Mouse (Mus musculus) stomach, postnatal 0 days (tissue): Measurements from ENCODE around the gene Eif4enif1. TPM values are rescaled to one million over a fixed set of nuclear protein-coding genes. Genes with fewer than 3 reads are reported as not detected.

Experiments used
- ATAC-seq: fragments of 200-750 bp; cut with Nextera tagmentation; 2 replicates; pipeline ENCODE4 v1.8.0; 2017; ENCODE audit not compliant: low FRiP score, low TSS enrichment
- DNase-seq: peaks from one replicate; pipeline ENCODE4 v3.0.0-alpha.2; 2016; ENCODE audit warnings: low spot score
- H3K27ac ChIP-seq: fragments of 300-500 bp; sonication (generic); replicated peaks from 2 replicates; pipeline ENCODE4 v1.5.1; 2014; ENCODE audit warnings: mild to moderate bottlenecking, control low read depth
- H3K27me3 ChIP-seq: fragments of 300-500 bp; sonication (generic); 2 replicates; pipeline ENCODE4 v1.6.1; 2014; ENCODE audit warnings: low read length; ENCODE audit not compliant: control insufficient read depth, insufficient read depth
- H3K36me3 ChIP-seq: fragments of 300-500 bp; sonication (generic); 2 replicates; pipeline ENCODE4 v1.6.1; 2014; ENCODE audit warnings: low read length, mixed read lengths; ENCODE audit not compliant: control insufficient read depth, insufficient read depth
- H3K4me1 ChIP-seq: fragments of 300-500 bp; sonication (generic); replicated peaks from 2 replicates; pipeline ENCODE4 v1.6.1; 2014; ENCODE audit warnings: antibody characterized with exemption; ENCODE audit not compliant: control insufficient read depth, insufficient read depth
- H3K4me2 ChIP-seq: fragments of 300-500 bp; sonication (generic); replicated peaks from 2 replicates; pipeline ENCODE4 v1.6.1; 2014; ENCODE audit warnings: low read depth, mild to moderate bottlenecking, control low read depth, moderate library complexity
- H3K4me3 ChIP-seq: fragments of 300-500 bp; sonication (generic); 2 replicates; pipeline ENCODE4 v1.5.1; 2014; ENCODE audit warnings: low read depth, low read length, control low read depth
- H3K9ac ChIP-seq: fragments of 300-500 bp; sonication (generic); 2 replicates; pipeline ENCODE4 v1.6.1; 2014; ENCODE audit warnings: mild to moderate bottlenecking, low read length, control low read depth, mixed read lengths
- H3K9me3 ChIP-seq: fragments of 300-500 bp; sonication (generic); 2 replicates; pipeline ENCODE4 v1.6.1; 2016; ENCODE audit warnings: low read length; ENCODE audit not compliant: control insufficient read depth
- CTCF ChIP-seq: IDR thresholded peaks from 2 replicates; pipeline ENCODE4 v1.5.1; 2016; ENCODE audit warnings: antibody characterized with exemption, low read depth, mild to moderate bottlenecking, moderate library complexity
- EP300 ChIP-seq: optimal IDR thresholded peaks from 2 replicates; pipeline ENCODE3; 2016; ENCODE audit warnings: antibody characterized with exemption
- WGBS: fragments of 180-500 bp; shearing (Covaris S2); extraction: QIAGEN DNeasy Blood & Tissue Kit; methylation state at CpG from one replicate; pipeline ENCODE4 v1.1.7; 2014; 5-methylcytosine and 5-hydroxymethylcytosine counted together
- polyA plus RNA-seq: library from polyadenylated mRNA; unstranded; fragments of >200 nt; fragmentation: Nextera tagmentation; extraction: Ambion mirVana; gene quantifications from 2 replicates; pipeline ENCODE4 v1.2.1, GENCODE M21; 2015

Gene Eif4enif1
- polyA plus RNA-seq, 1 experiment from 2014 or later, result 15.3 TPM

GRCm38 (mm10) chr11:3292711-3293249 lies 90.6 kb downstream of the Eif4enif1 start:
- H3K4me3 ChIP-seq, result peak overlapping the region; percentile 83
- ATAC-seq (peak; percentile 15; the same call in 1 of the 2 replicates), DNase-seq (peak; percentile 79)
- peaks cover 8% of the 10 kb centered on the region for H3K4me1 ChIP-seq
- 0% methylated on average over 8 of the region's 8 CpGs for WGBS
- TF ChIP-seq CTCF (no peak), EP300 (no peak)
- H3K4me2 ChIP-seq, result peak overlapping the region; percentile 100
- no peaks in the 10 kb centered on the region for H3K9me3 ChIP-seq
- H3K36me3 ChIP-seq, result peaks cover 13% of the 10 kb centered on the region
- H3K27me3 ChIP-seq, result no peaks in the 10 kb centered on the region
- peak overlapping the region; percentile 99 for H3K27ac ChIP-seq
- H3K9ac ChIP-seq, result peak overlapping the region; percentile 92

- Histone ChIP-seq H3K27ac (peak overlapping the region; percentile 99; the same call in 1 of the 2 replicates), H3K36me3 (peaks cover 19% of the 10 kb centered on the region)
These were observed 91.2 kb downstream of the Eif4enif1 start for GRCm38 (mm10) chr11:3293361-3293760.

More at GRCm38 (mm10) chr11:3293361-3293760, 91.2 kb downstream of the Eif4enif1 start:
- WGBS, result 42% methylated on average over 4 of the region's 4 CpGs
- H3K4me1 ChIP-seq, result peaks cover 8% of the 10 kb centered on the region
- no peaks in the 10 kb centered on the region for H3K9me3 ChIP-seq
- peak overlapping the region; percentile 100 for H3K4me2 ChIP-seq
- no peaks in the 10 kb centered on the region for H3K27me3 ChIP-seq
- peak overlapping the region; percentile 92; the same call in 1 of the 2 replicates for H3K9ac ChIP-seq
- no peak overlapping the region for H3K4me3 ChIP-seq
- TF ChIP-seq CTCF, result no peak
- no peak for TF ChIP-seq EP300
- DNase-seq (no peak), ATAC-seq (no peak)

Other genes with a start within 250 kb of the Eif4enif1 start
- gene Sfi1, start 8.9 kb upstream of the Eif4enif1 start, polyA plus RNA-seq, result 5.7 and 7.4 TPM in 2 replicates
- 103 and 109 TPM in 2 replicates for gene Drg1, start 64.0 kb downstream of the Eif4enif1 start, polyA plus RNA-seq
- 12.2 and 14.1 TPM in 2 replicates for gene Patz1, start 86.5 kb downstream of the Eif4enif1 start, polyA plus RNA-seq
- gene Pik3ip1, start 128.0 kb downstream of the Eif4enif1 start, polyA plus RNA-seq, result 8.9 and 9.0 TPM in 2 replicates
- gene Limk2, start 206.8 kb downstream of the Eif4enif1 start, polyA plus RNA-seq, result 69.3 and 73.9 TPM in 2 replicates
- gene Rnf185, start 250.0 kb downstream of the Eif4enif1 start, polyA plus RNA-seq, result 19.4 and 20.9 TPM in 2 replicates